Mouse (Mus musculus): ENCODE measurements around the gene Pim1. TPM values are rescaled to one million over a fixed set of nuclear protein-coding genes. Genes with fewer than 3 reads are reported as not detected.

Pim1 gene
- total and polyA plus RNA-seq, 3 experiments, result 75.8 to 178 (median 133) TPM

DNA sequence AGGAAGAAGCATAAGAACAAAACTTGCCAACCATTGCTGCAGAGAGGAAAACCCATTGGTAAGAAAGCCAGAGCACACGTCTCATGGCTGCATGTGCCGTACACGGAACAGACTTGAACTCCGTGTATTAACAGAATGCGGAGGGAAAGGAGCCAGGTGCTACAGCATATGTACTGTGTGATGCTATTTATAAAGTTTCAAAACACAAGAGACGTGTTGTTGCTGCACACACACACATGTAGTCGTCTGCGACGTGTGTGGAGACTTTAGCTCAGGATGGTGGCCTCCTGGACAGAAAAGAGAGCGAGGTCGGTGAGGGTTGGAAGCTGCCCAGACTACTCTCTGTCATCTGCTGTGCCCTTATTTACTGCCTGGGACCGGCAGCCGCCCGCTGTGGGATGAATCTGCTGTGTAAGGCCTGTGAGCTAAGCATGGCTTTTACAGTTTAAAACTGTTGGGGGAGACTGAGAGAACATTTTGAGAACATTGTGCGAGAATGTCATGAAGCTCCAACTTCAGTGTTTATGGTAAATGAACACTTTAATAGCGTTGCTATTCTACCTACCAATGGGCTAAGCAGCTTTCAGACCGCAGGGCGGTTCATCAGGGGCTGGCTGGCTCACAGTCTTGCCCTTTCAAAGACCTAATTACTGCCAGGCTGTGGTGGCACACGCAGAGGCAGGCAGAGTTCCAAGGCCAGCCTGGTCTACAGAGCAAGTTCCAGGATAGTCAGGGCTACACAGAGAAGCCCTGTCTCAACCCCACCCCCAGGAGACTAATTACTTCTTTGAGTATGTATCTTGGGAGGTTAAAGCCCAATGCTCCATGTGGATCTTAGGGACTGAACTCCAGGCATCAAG lies 52.5 kb downstream of the Pim1 start:
- in situ Hi-C loops (cut with MboI; ENCODE audit: low pct_ligation_motif_present, low pct_unique_long_range_greater_than_20kb, low sequenced_read_pairs), result no loop called here
- dilution Hi-C loops (cut with MboI; ENCODE audit: extremely low pct_ligation_motif_present, extremely low pct_unique_long_range_greater_than_20kb, low sequenced_read_pairs), result no loop called here
- no peaks in the 10 kb centered on the region for H3K4me1 ChIP-seq (ENCODE audit: control insufficient read depth in 1 of 2, insufficient read depth in 2 of 2)

DNA sequence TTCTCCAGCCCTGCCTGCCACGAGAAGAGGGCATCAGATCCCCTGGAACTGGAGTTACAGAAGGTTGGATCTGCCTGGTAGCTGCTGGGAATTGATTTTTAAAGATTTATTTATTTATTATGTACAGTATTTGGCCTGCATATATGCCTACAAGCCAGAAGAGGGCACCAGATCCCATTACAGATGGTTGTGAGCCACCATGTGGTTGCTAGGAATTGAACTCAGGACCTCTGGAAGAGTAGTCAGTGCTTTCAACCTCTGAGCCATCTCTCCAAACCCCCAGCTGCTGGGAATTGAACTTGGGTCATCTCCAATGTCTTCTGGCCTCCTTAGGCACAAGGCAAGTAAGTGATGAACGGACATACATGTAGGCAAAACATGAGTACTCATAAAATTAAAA lies 53.5 kb downstream of the Pim1 start:
- in situ Hi-C loops (cut with MboI; ENCODE audit: low pct_ligation_motif_present, low pct_unique_long_range_greater_than_20kb, low sequenced_read_pairs) (no loop called here), dilution Hi-C loops (cut with MboI; ENCODE audit: extremely low pct_ligation_motif_present, extremely low pct_unique_long_range_greater_than_20kb, low sequenced_read_pairs) (no loop called here)
- Histone ChIP-seq H3K4me3 (replicated peaks in 1 of 3; ENCODE audit: low read depth in 2 of 3, low read length in 2 of 3, poor library complexity in 1 of 3) (no peak overlapping the region), H3K9me3 (replicated peaks; ENCODE audit: low read length) (peaks cover 10% of the 10 kb centered on the region), H3K4me1 (ENCODE audit: control insufficient read depth in 1 of 2, insufficient read depth in 2 of 2) (peaks cover 0 to 3% of the 10 kb centered on the region in 2 experiments; a peak in 1 of 4 replicates), H3K9ac (ENCODE audit: insufficient read depth, low read depth) (no peak overlapping the region), H3K79me2 (replicated peaks; ENCODE audit: control insufficient read depth, extremely low read depth, insufficient read depth, poor library complexity, severe bottlenecking) (no peaks in the 10 kb centered on the region), H3K4me2 (ENCODE audit: insufficient read depth, low read depth, poor library complexity, severe bottlenecking) (no peak overlapping the region), H3K27ac (ENCODE audit: insufficient read depth, low read depth) (no peak overlapping the region), H3K27me3 (replicated peaks) (peaks cover 5% of the 10 kb centered on the region), H3K36me3 (replicated peaks in 1 of 2; ENCODE audit: control insufficient read depth in 1 of 2, insufficient read depth in 1 of 2, low read length in 1 of 2) (no peaks in the 10 kb centered on the region)
- no peak for TF ChIP-seq TCF12 (IDR thresholded peaks at IDR 0.05; ENCODE audit: low read depth, low read length)
- no peak for TF ChIP-seq ZNF384 (IDR thresholded peaks at IDR 0.05; ENCODE audit: low read depth, low read length)
- TF ChIP-seq MAZ (IDR thresholded peaks at IDR 0.05; ENCODE audit: low read depth, low read length), result no peak
- TF ChIP-seq GABPA (IDR thresholded peaks at IDR 0.05; ENCODE audit: insufficient replicate concordance, low read depth, low read length), result no peak
- 0 out of 4 replicates have a peak, but pooled peaks of 1 of the 2 experiments have one; percentile 16 for TF ChIP-seq CTCF (conservative IDR thresholded peaks at IDR 0.05 in 1 of 2, IDR thresholded peaks at IDR 0.05 in 1 of 2; ENCODE audit: low read depth in 2 of 2, low read length in 2 of 2)
- TF ChIP-seq E2F4 (IDR thresholded peaks at IDR 0.05; ENCODE audit: insufficient replicate concordance, low read depth, low read length), result no peak
- TF ChIP-seq ZKSCAN1 (IDR thresholded peaks at IDR 0.05; ENCODE audit: borderline replicate concordance, low read depth, low read length), result no peak
- no peak for DNase-seq (ENCODE audit: extremely low read depth)

More for the DNA sequence above, 52.5 kb downstream of the Pim1 start:
- DNase-seq (ENCODE audit: extremely low read depth), result no peak
- Histone ChIP-seq H3K27ac (ENCODE audit: insufficient read depth, low read depth) (no peak overlapping the region), H3K36me3 (replicated peaks in 1 of 2; ENCODE audit: control insufficient read depth in 1 of 2, insufficient read depth in 1 of 2, low read length in 1 of 2) (no peaks in the 10 kb centered on the region), H3K27me3 (replicated peaks) (peaks cover 5% of the 10 kb centered on the region), H3K4me2 (ENCODE audit: insufficient read depth, low read depth, poor library complexity, severe bottlenecking) (no peak overlapping the region), H3K4me3 (replicated peaks in 1 of 3; ENCODE audit: low read depth in 2 of 3, low read length in 2 of 3, poor library complexity in 1 of 3) (no peak overlapping the region), H3K79me2 (replicated peaks; ENCODE audit: control insufficient read depth, extremely low read depth, insufficient read depth, poor library complexity, severe bottlenecking) (no peaks in the 10 kb centered on the region), H3K9ac (ENCODE audit: insufficient read depth, low read depth) (no peak overlapping the region), H3K9me3 (replicated peaks; ENCODE audit: low read length) (peaks cover 10% of the 10 kb centered on the region)
- TF ChIP-seq KAT2A (IDR thresholded peaks at IDR 0.05; ENCODE audit: insufficient replicate concordance, low read length), result no peak
- TF ChIP-seq GABPA (IDR thresholded peaks at IDR 0.05; ENCODE audit: insufficient replicate concordance, low read depth, low read length), result no peak

DNA sequence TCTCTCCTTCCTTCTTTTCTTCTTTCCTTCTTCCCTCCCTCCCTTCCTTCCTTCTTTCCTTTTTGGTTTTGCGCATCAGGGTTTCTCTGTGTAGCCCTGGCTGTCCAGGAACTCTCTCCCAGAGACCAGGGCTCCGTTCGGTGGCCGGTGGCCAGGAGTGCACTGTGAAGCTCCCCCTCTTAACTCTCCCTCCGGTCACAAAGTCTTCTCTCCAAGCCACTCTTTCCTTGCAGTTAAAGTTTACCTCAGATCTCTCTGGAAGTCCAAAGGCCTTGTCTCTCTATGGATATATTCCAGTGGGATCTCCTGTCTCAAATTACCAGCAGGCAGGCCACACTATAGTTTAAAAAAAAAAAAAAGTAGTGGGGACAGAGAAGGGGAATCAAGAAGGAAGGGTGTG lies 54.7 kb downstream of the Pim1 start:
- H3K27me3 ChIP-seq (replicated peaks), result peaks cover 5% of the 10 kb centered on the region
- no peak overlapping the region for H3K4me2 ChIP-seq (ENCODE audit: insufficient read depth, low read depth, poor library complexity, severe bottlenecking)
- no peak for TF ChIP-seq MAZ (IDR thresholded peaks at IDR 0.05; ENCODE audit: low read depth, low read length)
- TF ChIP-seq ZKSCAN1 (IDR thresholded peaks at IDR 0.05; ENCODE audit: borderline replicate concordance, low read depth, low read length), result no peak
- TF ChIP-seq PAX5 (IDR thresholded peaks at IDR 0.05; ENCODE audit: low read length), result no peak
- TF ChIP-seq ZC3H11A (IDR thresholded peaks at IDR 0.05; ENCODE audit: low read depth, low read length), result no peak
- no peak for TF ChIP-seq CHD2 (IDR thresholded peaks at IDR 0.05; ENCODE audit: low read length)
- TF ChIP-seq SIN3A (IDR thresholded peaks at IDR 0.05; ENCODE audit: low read length), result no peak
- TF ChIP-seq TBP (conservative IDR thresholded peaks at IDR 0.05; ENCODE audit: low read depth, low read length), result no peak
- no peak for TF ChIP-seq CTCF (conservative IDR thresholded peaks at IDR 0.05 in 1 of 2, IDR thresholded peaks at IDR 0.05 in 1 of 2; ENCODE audit: low read depth in 2 of 2, low read length in 2 of 2)
- no peak for TF ChIP-seq GABPA (IDR thresholded peaks at IDR 0.05; ENCODE audit: insufficient replicate concordance, low read depth, low read length)
- TF ChIP-seq SMC3 (IDR thresholded peaks at IDR 0.05; ENCODE audit: low read depth, low read length), result no peak
- no peak for TF ChIP-seq ZNF384 (IDR thresholded peaks at IDR 0.05; ENCODE audit: low read depth, low read length)
- TF ChIP-seq USF2 (conservative IDR thresholded peaks at IDR 0.05; ENCODE audit: low read depth, low read length), result no peak
- no peak for TF ChIP-seq JUN (IDR thresholded peaks at IDR 0.05; ENCODE audit: insufficient read depth, low read depth, low read length)
- no peak for TF ChIP-seq MEF2A (IDR thresholded peaks at IDR 0.05; ENCODE audit: borderline replicate concordance, low read depth, low read length)
- TF ChIP-seq CHD1 (IDR thresholded peaks at IDR 0.05; ENCODE audit: low read depth, low read length), result no peak
- no peak overlapping the region for H3K4me3 ChIP-seq (replicated peaks in 1 of 3; ENCODE audit: low read depth in 2 of 3, low read length in 2 of 3, poor library complexity in 1 of 3)
- H3K9ac ChIP-seq (ENCODE audit: insufficient read depth, low read depth), result no peak overlapping the region
- dilution Hi-C loops (cut with MboI; ENCODE audit: extremely low pct_ligation_motif_present, extremely low pct_unique_long_range_greater_than_20kb, low sequenced_read_pairs) (no loop called here), in situ Hi-C loops (cut with MboI; ENCODE audit: low pct_ligation_motif_present, low pct_unique_long_range_greater_than_20kb, low sequenced_read_pairs) (no loop called here)
- H3K36me3 ChIP-seq (replicated peaks in 1 of 2; ENCODE audit: control insufficient read depth in 1 of 2, insufficient read depth in 1 of 2, low read length in 1 of 2), result no peaks in the 10 kb centered on the region
- H3K79me2 ChIP-seq (replicated peaks; ENCODE audit: control insufficient read depth, extremely low read depth, insufficient read depth, poor library complexity, severe bottlenecking), result peaks cover 5% of the 10 kb centered on the region; the same call in 1 of the 2 replicates
- no peak for DNase-seq (ENCODE audit: extremely low read depth)
- peaks cover 0 to 4% of the 10 kb centered on the region in 2 experiments; a peak in 1 of 4 replicates for H3K4me1 ChIP-seq (ENCODE audit: control insufficient read depth in 1 of 2, insufficient read depth in 2 of 2)
- H3K9me3 ChIP-seq (replicated peaks; ENCODE audit: low read length), result peaks cover 10% of the 10 kb centered on the region
- H3K27ac ChIP-seq (ENCODE audit: insufficient read depth, low read depth), result no peak overlapping the region

All from CH12.LX (cell line).